Mouse (Mus musculus): Measurements from ENCODE around the gene Olfr5. TPM values are rescaled to one million over a fixed set of nuclear protein-coding genes. Genes with fewer than 3 reads are reported as not detected.

Olfr5 gene
- total RNA-seq, 1 experiment = not detected

- H3K27ac ChIP-seq (ENCODE audit: insufficient read depth, low read depth, low read length, poor library complexity, severe bottlenecking) = no peak within 1 kb of the TSS
- H3K4me1 ChIP-seq (ENCODE audit: control insufficient read depth in 2 of 2, insufficient read depth in 2 of 2, low read length in 2 of 2, poor library complexity in 1 of 2) = no peaks in the 10 kb centered on the region
- no peak within 1 kb of the TSS for H3K4me3 ChIP-seq (ENCODE audit: insufficient read depth in 1 of 2, low read depth in 1 of 2, low read length in 2 of 2, poor library complexity in 1 of 2, severe bottlenecking in 1 of 2)
- H3K36me3 ChIP-seq (ENCODE audit: control insufficient read depth, insufficient read depth, low read length, poor library complexity, severe bottlenecking) = no peaks in the 10 kb centered on the region
- no peaks in the 10 kb centered on the region for H3K9me3 ChIP-seq (ENCODE audit: control insufficient read depth, insufficient read depth, low read depth, low read length)
- no peak for TF ChIP-seq CHD2 (IDR thresholded peaks at IDR 0.05; ENCODE audit: low read depth, low read length)
- no peak for TF ChIP-seq MAFK (IDR thresholded peaks at IDR 0.05; ENCODE audit: insufficient read depth, low read depth, low read length)
- TF ChIP-seq HCFC1 (IDR thresholded peaks at IDR 0.05; ENCODE audit: borderline replicate concordance, insufficient read depth, low read length) = no peak
- no peak for TF ChIP-seq ZNF384 (IDR thresholded peaks at IDR 0.05; ENCODE audit: low read depth, low read length)
- in situ Hi-C loops (cut with MboI; ENCODE audit: low sequenced_read_pairs in 2 of 2, unreplicated experiment in 2 of 2) = loop anchor here in 1 of 2 experiments (25.0 kb wide), 1 partner anchor 181 kb away; no protein-coding TSS in a partner anchor
- no peak for DNase-seq (ENCODE audit: low read depth, low spot score)
- H3K9ac ChIP-seq (ENCODE audit: insufficient read depth, low read depth, low read length, poor library complexity, severe bottlenecking) = no peak within 1 kb of the TSS
Observed at GRCm38 (mm10) chr7:6455868-6456267, 30.9 kb downstream of the Olfr5 start, which contains the start of gene Olfr1336. Gene Olfr1336, plus strand, starts transcription at chr7:6456168.

- Histone ChIP-seq H3K4me3 (ENCODE audit: insufficient read depth in 1 of 2, low read depth in 1 of 2, low read length in 2 of 2, poor library complexity in 1 of 2, severe bottlenecking in 1 of 2) (no peak overlapping the region), H3K9me3 (ENCODE audit: control insufficient read depth, insufficient read depth, low read depth, low read length) (no peaks in the 10 kb centered on the region), H3K4me1 (ENCODE audit: control insufficient read depth in 2 of 2, insufficient read depth in 2 of 2, low read length in 2 of 2, poor library complexity in 1 of 2) (no peaks in the 10 kb centered on the region), H3K9ac (ENCODE audit: insufficient read depth, low read depth, low read length, poor library complexity, severe bottlenecking) (no peak overlapping the region), H3K27ac (ENCODE audit: insufficient read depth, low read depth, low read length, poor library complexity, severe bottlenecking) (no peak overlapping the region), H3K36me3 (ENCODE audit: control insufficient read depth, insufficient read depth, low read length, poor library complexity, severe bottlenecking) (no peaks in the 10 kb centered on the region)
- TF ChIP-seq CHD2 (IDR thresholded peaks at IDR 0.05; ENCODE audit: low read depth, low read length) = no peak
- no peak for TF ChIP-seq HCFC1 (IDR thresholded peaks at IDR 0.05; ENCODE audit: borderline replicate concordance, insufficient read depth, low read length)
- TF ChIP-seq MAFK (IDR thresholded peaks at IDR 0.05; ENCODE audit: insufficient read depth, low read depth, low read length) = no peak
- no peak for TF ChIP-seq ZC3H11A (IDR thresholded peaks at IDR 0.05; ENCODE audit: borderline replicate concordance, low read depth, low read length)
- no peak for TF ChIP-seq ZNF384 (IDR thresholded peaks at IDR 0.05; ENCODE audit: low read depth, low read length)
- no peak for DNase-seq (ENCODE audit: low read depth, low spot score)
- in situ Hi-C loops (cut with MboI; ENCODE audit: low sequenced_read_pairs in 2 of 2, unreplicated experiment in 2 of 2) = no loop called here
Observed at GRCm38 (mm10) chr7:6447771-6448170, 39.0 kb downstream of the Olfr5 start.

DNA sequence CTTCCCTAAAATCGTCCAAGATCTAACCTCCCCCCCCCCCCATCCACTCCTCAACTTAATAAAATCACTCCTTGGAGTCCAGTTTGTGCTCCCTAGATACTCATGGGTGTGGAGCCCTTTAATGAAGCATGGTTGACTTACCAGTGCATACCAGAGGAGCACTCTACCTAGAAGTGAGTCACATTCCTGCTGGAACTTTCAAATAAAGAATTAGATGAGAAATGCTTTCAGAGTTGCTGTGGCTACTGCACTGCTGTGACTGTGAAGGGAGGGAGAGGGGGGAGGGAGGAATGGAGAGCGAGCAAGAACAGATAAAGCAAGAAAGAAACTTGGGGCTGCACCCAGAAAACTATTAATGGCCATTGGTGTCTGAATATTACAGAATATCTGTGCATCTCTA lies 45.6 kb downstream of the Olfr5 start:
- no peak for DNase-seq (ENCODE audit: low read depth, low spot score)
- Histone ChIP-seq H3K4me1 (ENCODE audit: control insufficient read depth in 2 of 2, insufficient read depth in 2 of 2, low read length in 2 of 2, poor library complexity in 1 of 2) (peaks cover 0 to 7% of the 10 kb centered on the region in 2 experiments; a peak in 1 of 4 replicates), H3K9ac (ENCODE audit: insufficient read depth, low read depth, low read length, poor library complexity, severe bottlenecking) (no peak overlapping the region), H3K36me3 (ENCODE audit: control insufficient read depth, insufficient read depth, low read length, poor library complexity, severe bottlenecking) (no peaks in the 10 kb centered on the region), H3K9me3 (ENCODE audit: control insufficient read depth, insufficient read depth, low read depth, low read length) (no peaks in the 10 kb centered on the region), H3K4me3 (ENCODE audit: insufficient read depth in 1 of 2, low read depth in 1 of 2, low read length in 2 of 2, poor library complexity in 1 of 2, severe bottlenecking in 1 of 2) (no peak overlapping the region), H3K27ac (ENCODE audit: insufficient read depth, low read depth, low read length, poor library complexity, severe bottlenecking) (no peak overlapping the region)
- in situ Hi-C loops (cut with MboI; ENCODE audit: low sequenced_read_pairs in 2 of 2, unreplicated experiment in 2 of 2) = no loop called here
- TF ChIP-seq CHD2 (IDR thresholded peaks at IDR 0.05; ENCODE audit: low read depth, low read length) (no peak), ZC3H11A (IDR thresholded peaks at IDR 0.05; ENCODE audit: borderline replicate concordance, low read depth, low read length) (no peak), MAFK (IDR thresholded peaks at IDR 0.05; ENCODE audit: insufficient read depth, low read depth, low read length) (no peak), ZNF384 (IDR thresholded peaks at IDR 0.05; ENCODE audit: low read depth, low read length) (no peak), HCFC1 (IDR thresholded peaks at IDR 0.05; ENCODE audit: borderline replicate concordance, insufficient read depth, low read length) (no peak)

DNA sequence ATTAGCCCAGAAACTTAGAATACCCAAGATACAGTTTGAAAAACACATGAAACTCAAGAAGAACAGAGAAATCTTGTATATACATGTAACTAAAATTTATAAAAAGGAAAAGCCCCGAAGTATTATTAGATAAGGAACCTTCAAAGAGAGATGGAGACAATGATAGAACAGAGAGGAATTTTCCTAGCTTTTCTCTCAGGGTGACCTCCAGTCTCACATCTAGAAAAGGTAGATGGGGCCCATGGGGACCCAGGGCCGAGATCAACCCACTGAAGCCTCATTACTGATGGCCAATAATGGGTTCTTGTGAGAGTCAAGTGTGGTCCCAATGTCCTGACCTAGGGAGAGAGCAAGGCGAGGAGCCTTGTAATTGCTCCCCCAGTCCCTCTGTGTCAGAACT lies 48.4 kb downstream of the Olfr5 start, which contains the start of gene Olfr1344:
Olfr1344 (plus strand) TSS at position 301 of the 400 bp plus-strand sequence.
- no peaks in the 10 kb centered on the region for H3K9me3 ChIP-seq (ENCODE audit: control insufficient read depth, insufficient read depth, low read depth, low read length)
- TF ChIP-seq CHD2 (IDR thresholded peaks at IDR 0.05; ENCODE audit: low read depth, low read length) = no peak
- no peak for TF ChIP-seq ZC3H11A (IDR thresholded peaks at IDR 0.05; ENCODE audit: borderline replicate concordance, low read depth, low read length)
- no peak for TF ChIP-seq MAFK (IDR thresholded peaks at IDR 0.05; ENCODE audit: insufficient read depth, low read depth, low read length)
- TF ChIP-seq HCFC1 (IDR thresholded peaks at IDR 0.05; ENCODE audit: borderline replicate concordance, insufficient read depth, low read length) = no peak
- TF ChIP-seq ZNF384 (IDR thresholded peaks at IDR 0.05; ENCODE audit: low read depth, low read length) = no peak
- no peak within 1 kb of the TSS for H3K4me3 ChIP-seq (ENCODE audit: insufficient read depth in 1 of 2, low read depth in 1 of 2, low read length in 2 of 2, poor library complexity in 1 of 2, severe bottlenecking in 1 of 2)
- no peak for DNase-seq (ENCODE audit: low read depth, low spot score)
- H3K4me1 ChIP-seq (ENCODE audit: control insufficient read depth in 2 of 2, insufficient read depth in 2 of 2, low read length in 2 of 2, poor library complexity in 1 of 2) = peaks cover 0 to 7% of the 10 kb centered on the region in 2 experiments; a peak in 1 of 4 replicates
- in situ Hi-C loops (cut with MboI; ENCODE audit: low sequenced_read_pairs in 2 of 2, unreplicated experiment in 2 of 2) = no loop called here
- no peak within 1 kb of the TSS for H3K27ac ChIP-seq (ENCODE audit: insufficient read depth, low read depth, low read length, poor library complexity, severe bottlenecking)
- H3K36me3 ChIP-seq (ENCODE audit: control insufficient read depth, insufficient read depth, low read length, poor library complexity, severe bottlenecking) = no peaks in the 10 kb centered on the region
- no peak within 1 kb of the TSS for H3K9ac ChIP-seq (ENCODE audit: insufficient read depth, low read depth, low read length, poor library complexity, severe bottlenecking)

DNA sequence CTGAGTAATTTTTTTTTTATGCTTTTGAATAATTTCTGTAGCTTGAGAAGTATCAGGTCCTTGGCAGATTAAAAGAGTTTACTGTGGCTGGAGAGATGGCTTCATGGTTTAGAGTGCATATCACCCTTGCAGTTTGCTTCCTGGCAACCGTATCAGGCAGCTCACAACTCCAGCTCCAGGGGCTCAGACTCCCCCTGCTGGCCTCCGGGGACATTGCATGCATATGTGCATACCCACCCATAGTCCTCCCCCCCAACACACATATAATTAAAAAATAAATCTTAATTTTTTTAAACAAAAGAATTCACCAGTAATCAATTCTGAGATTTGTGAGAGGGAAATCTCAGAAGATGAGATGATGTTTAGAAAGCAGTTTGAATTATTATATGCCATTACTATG lies 56.4 kb downstream of the Olfr5 start:
- no peak overlapping the region for H3K27ac ChIP-seq (ENCODE audit: insufficient read depth, low read depth, low read length, poor library complexity, severe bottlenecking)
- TF ChIP-seq HCFC1 (IDR thresholded peaks at IDR 0.05; ENCODE audit: borderline replicate concordance, insufficient read depth, low read length) (no peak), ZC3H11A (IDR thresholded peaks at IDR 0.05; ENCODE audit: borderline replicate concordance, low read depth, low read length) (0 out of 2 replicates have a peak, but pooled peaks have one; percentile 26)
- in situ Hi-C loops (cut with MboI; ENCODE audit: low sequenced_read_pairs in 2 of 2, unreplicated experiment in 2 of 2) = no loop called here
- H3K4me1 ChIP-seq (ENCODE audit: control insufficient read depth in 2 of 2, insufficient read depth in 2 of 2, low read length in 2 of 2, poor library complexity in 1 of 2) = no peaks in the 10 kb centered on the region
- H3K36me3 ChIP-seq (ENCODE audit: control insufficient read depth, insufficient read depth, low read length, poor library complexity, severe bottlenecking) = no peaks in the 10 kb centered on the region
- no peak overlapping the region for H3K9ac ChIP-seq (ENCODE audit: insufficient read depth, low read depth, low read length, poor library complexity, severe bottlenecking)
- H3K4me3 ChIP-seq (ENCODE audit: insufficient read depth in 1 of 2, low read depth in 1 of 2, low read length in 2 of 2, poor library complexity in 1 of 2, severe bottlenecking in 1 of 2) = no peak overlapping the region
- DNase-seq (ENCODE audit: low read depth, low spot score) = no peak
- H3K9me3 ChIP-seq (ENCODE audit: control insufficient read depth, insufficient read depth, low read depth, low read length) = no peaks in the 10 kb centered on the region

Data from ES-E14 (cell line).